Mouse (Mus musculus): ENCODE data around the gene Ctsa. TPM values are rescaled to one million over a fixed set of nuclear protein-coding genes. Genes with fewer than 3 reads are reported as not detected.

Ctsa gene
- 99.9 and 113 TPM in 2 replicates for polyA plus RNA-seq (2015; fragmentation: Nextera tagmentation; extraction: Ambion mirVana)

DNA sequence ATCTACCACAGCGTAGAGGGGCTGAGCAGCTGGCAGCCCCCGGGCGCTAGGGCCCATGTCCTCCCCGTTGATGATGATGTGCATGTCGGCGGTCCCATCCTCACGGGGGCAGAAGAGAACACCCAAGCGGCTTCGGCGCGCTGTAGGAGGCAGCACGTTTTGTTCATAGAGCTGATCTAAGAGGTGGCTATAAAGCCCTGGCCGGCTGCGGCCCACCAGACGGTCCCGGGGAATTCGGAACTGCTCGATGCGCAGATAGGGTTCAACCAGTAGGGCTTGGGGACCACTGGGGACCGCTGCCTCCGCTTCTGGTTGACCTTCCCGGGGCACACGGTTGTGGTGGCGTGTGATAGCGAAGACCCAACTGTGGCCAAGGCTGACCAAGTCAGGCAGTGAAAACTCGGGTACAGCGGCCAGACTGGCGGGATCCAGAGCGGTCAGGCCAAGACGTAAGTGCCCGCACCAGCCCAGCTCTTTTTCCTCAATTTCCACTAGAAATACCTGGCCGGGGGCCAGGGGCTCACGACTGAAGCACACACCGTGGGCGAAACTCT, at the start of gene Ctsa:
Ctsa (plus strand) TSS at position 126 of the 554 bp plus-strand sequence.
- Histone ChIP-seq H3K4me2 (peak within 1 kb of the TSS; percentile 93), H3K4me1 (peaks cover 26% of the 10 kb centered on the region), H3K4me3 (replicated peaks) (peak within 1 kb of the TSS; percentile 78), H3K9me3 (replicated peaks) (no peaks in the 10 kb centered on the region), H3K36me3 (peaks cover 16% of the 10 kb centered on the region), H3K9ac (replicated peaks) (peak within 1 kb of the TSS; percentile 78), H3K27ac (replicated peaks) (peak within 1 kb of the TSS; percentile 85), H3K27me3 (replicated peaks) (no peaks in the 10 kb centered on the region)
- ATAC-seq (ENCODE audit: low FRiP score), result peak; percentile 68
- WGBS, result under 1% methylated on average over 35 of the region's 35 CpGs

DNA sequence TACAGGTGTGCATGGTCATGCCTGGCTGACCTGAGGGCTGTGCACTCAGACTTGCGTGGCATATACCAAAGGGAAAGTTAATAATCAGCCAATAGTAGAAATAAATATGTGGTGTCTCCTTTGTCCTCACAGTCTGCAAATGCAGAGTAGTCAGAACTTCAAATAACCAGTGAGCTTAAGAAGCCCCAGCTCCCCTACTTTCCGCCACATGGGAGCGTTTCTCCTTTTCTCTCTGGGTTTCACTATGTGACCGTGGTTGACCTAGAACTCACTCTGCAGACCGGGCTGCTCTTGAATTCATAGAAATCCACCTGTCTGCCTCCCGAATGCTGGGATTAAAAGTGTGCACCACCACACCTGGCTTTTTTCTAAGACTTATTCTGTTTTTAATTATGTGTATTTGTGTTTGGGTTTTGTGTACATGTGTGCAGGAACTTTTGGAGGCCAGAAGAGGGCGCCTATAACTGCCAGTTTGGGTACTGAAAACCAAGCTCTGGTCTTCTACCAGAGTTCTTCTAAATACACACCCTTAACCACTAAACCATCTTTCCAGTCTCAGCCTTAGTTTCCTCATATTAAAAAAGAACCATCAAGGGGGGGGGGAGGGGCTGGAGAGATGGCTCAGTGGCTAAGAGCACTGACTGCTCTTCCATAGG, 48.6 kb upstream of the Ctsa start:
- 81% methylated on average over 7 of the region's 7 CpGs for WGBS
- Histone ChIP-seq H3K4me1 (peaks cover 35% of the 10 kb centered on the region), H3K9me3 (replicated peaks) (no peaks in the 10 kb centered on the region), H3K9ac (replicated peaks) (no peak overlapping the region), H3K27ac (replicated peaks) (no peak overlapping the region), H3K27me3 (replicated peaks) (0 out of 2 replicates have a peak, but pooled peaks cover 3% of the 10 kb centered on the region), H3K4me3 (replicated peaks) (no peak overlapping the region), H3K36me3 (peaks cover 3% of the 10 kb centered on the region; the same call in 1 of the 2 replicates), H3K4me2 (no peak overlapping the region)
- ATAC-seq (ENCODE audit: low FRiP score), result no peak

DNA sequence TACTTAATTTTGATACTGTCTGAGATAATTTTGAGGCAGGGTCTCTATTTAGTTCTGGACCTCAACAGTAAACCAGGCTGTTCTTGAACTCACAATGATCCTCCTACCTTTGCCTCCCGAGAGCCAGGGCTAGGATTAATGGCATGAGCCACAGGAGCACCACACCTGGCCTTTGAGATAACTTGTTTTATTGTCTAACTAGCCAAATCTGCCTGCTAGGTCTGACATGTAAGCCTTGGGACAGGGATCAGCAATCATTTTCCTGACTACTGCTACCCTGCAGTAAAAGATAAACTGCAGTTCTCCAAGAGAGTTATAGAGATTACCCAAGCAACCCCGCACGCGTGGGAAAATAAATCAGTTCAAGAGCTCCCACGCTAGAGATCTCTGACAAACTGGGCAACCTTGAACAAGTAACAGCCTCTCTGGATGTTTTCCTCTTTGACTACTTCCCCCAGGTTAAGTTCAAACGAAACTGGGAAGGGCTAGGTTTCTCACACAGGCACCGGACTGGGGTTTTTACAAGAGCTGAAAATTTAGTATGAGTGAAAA, 47.7 kb upstream of the Ctsa start:
- 0 out of 2 replicates have a peak, but pooled peaks cover 2% of the 10 kb centered on the region for H3K27me3 ChIP-seq (replicated peaks)
- H3K36me3 ChIP-seq, result peaks cover 6% of the 10 kb centered on the region; the same call in 1 of the 2 replicates
- peak overlapping the region; percentile 81 for H3K9ac ChIP-seq (replicated peaks)
- H3K4me3 ChIP-seq (replicated peaks), result peak overlapping the region; percentile 75
- H3K27ac ChIP-seq (replicated peaks), result peak overlapping the region; percentile 81
- 8% methylated on average over 7 of the region's 7 CpGs for WGBS
- peak overlapping the region; percentile 93 for H3K4me2 ChIP-seq
- peaks cover 35% of the 10 kb centered on the region for H3K4me1 ChIP-seq
- no peak for ATAC-seq (ENCODE audit: low FRiP score)
- H3K9me3 ChIP-seq (replicated peaks), result no peaks in the 10 kb centered on the region

DNA sequence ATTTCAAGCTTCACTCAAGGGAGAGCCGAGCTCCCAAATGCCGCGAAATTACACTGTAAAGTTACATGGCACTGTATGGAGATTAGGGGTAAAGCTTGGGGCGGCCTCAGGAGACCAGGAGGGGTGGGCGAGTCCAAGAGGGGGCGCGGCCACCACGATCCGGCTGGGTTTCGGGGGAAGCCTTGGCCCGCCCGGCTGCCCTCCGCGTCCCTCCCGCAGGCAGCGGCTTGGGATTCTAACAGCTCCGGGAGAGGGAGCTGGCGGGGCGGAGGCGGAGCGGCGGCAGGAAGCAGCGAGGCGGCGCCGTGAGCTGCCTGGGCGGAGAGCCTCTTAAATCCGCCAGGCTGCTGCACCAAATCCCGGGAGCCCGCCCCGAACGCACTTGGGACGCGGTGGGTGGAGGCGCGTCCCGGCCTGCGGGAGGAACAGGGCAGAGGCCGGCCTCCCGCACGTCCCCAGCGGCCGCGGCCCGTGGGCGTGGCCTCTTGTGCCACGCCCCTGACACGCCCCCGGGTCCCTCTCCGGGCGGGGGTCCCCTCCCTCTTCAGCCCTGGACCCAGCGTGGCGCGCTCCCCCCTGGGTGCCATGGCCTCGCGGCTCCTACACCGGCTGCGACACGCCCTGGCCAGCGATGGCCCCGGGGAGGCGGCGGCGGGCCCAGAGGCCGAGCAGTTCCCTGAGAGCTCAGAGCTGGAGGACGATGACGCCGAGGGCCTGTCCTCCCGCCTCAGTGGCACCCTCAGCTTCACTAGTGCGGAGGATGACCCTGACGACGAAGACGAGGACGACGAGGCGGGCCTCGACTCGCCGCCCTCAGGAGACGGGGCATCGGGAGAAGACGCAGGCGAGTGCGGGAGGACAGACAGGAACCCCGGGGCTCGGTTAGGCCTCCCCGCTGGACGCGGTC, 46.9 kb upstream of the Ctsa start, which contains the start of gene Snx21:
Snx21 (plus strand) TSS at position 343 of the 907 bp plus-strand sequence.
- H3K27ac ChIP-seq (replicated peaks), result peak within 1 kb of the TSS; percentile 81
- peak within 1 kb of the TSS; percentile 75 for H3K4me3 ChIP-seq (replicated peaks)
- WGBS, result under 1% methylated on average over 72 of the region's 89 CpGs
- no peaks in the 10 kb centered on the region for H3K9me3 ChIP-seq (replicated peaks)
- peak within 1 kb of the TSS; percentile 93 for H3K4me2 ChIP-seq
- peak within 1 kb of the TSS; percentile 81 for H3K9ac ChIP-seq (replicated peaks)
- H3K4me1 ChIP-seq, result peaks cover 35% of the 10 kb centered on the region
- peaks cover 6% of the 10 kb centered on the region; the same call in 1 of the 2 replicates for H3K36me3 ChIP-seq
- ATAC-seq (ENCODE audit: low FRiP score), result peak; percentile 92
- no peaks in the 10 kb centered on the region for H3K27me3 ChIP-seq (replicated peaks)

DNA sequence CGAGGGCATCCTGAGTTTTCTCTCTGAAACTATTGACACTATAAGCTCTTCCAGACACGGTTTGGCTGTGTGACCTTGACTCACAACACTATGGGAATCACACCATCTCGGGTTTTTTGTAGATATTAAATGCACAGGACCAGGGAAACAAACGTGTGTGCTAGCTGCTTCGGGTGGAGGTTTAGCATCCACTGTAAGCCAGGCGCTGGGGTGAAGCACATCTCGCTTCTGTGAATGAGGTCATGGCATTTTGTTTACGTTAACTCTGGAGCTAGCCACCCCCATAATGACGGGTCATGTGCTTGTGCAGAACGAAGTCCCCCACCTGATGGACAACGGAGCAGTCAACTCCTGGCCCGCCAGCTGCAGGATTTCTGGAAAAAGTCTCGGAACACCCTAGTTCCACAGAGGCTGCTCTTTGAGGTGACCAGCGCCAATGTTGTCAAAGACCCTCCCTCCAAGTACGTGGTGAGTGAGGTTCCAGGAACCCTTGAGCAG, 46.2 kb upstream of the Ctsa start:
- Histone ChIP-seq H3K4me1 (peaks cover 35% of the 10 kb centered on the region), H3K27me3 (replicated peaks) (no peaks in the 10 kb centered on the region), H3K4me3 (replicated peaks) (peak overlapping the region; percentile 75), H3K9me3 (replicated peaks) (no peaks in the 10 kb centered on the region), H3K9ac (replicated peaks) (peak overlapping the region; percentile 81), H3K4me2 (peak overlapping the region; percentile 93), H3K36me3 (peaks cover 12% of the 10 kb centered on the region), H3K27ac (replicated peaks) (peak overlapping the region; percentile 81)
- 11% methylated on average over 15 of the region's 15 CpGs for WGBS
- ATAC-seq (ENCODE audit: low FRiP score), result peak; percentile 30; the same call in 1 of the 2 replicates

DNA sequence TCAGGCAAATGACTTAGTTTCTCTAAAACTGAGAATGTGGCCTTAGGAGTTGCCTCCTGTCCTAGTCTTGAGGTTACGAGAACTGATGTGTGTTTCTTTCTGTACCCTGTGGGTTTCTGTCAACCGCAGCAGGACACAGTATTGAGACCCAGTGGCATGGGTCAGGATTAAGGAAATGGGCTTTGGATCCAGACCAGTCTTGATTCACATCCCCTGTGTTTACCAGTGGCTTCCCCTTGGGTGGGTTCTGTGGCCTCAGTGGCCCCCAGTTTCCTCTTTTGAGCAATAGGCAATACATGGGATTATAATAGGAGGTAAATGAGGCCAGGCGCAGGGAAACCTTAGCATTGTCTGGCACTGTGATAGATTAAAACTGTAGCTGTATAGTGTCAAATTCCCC, 45.6 kb upstream of the Ctsa start:
- ATAC-seq (ENCODE audit: low FRiP score), result no peak
- H3K4me1 ChIP-seq, result peaks cover 35% of the 10 kb centered on the region
- 86% methylated on average over 3 of the region's 3 CpGs for WGBS
- H3K27ac ChIP-seq (replicated peaks), result no peak overlapping the region; the same call in 1 of the 2 replicates
- no peaks in the 10 kb centered on the region for H3K9me3 ChIP-seq (replicated peaks)
- peaks cover 18% of the 10 kb centered on the region for H3K36me3 ChIP-seq
- no peak overlapping the region for H3K9ac ChIP-seq (replicated peaks)
- peak overlapping the region; percentile 75 for H3K4me3 ChIP-seq (replicated peaks)
- H3K4me2 ChIP-seq, result peak overlapping the region; percentile 93
- H3K27me3 ChIP-seq (replicated peaks), result no peaks in the 10 kb centered on the region

DNA sequence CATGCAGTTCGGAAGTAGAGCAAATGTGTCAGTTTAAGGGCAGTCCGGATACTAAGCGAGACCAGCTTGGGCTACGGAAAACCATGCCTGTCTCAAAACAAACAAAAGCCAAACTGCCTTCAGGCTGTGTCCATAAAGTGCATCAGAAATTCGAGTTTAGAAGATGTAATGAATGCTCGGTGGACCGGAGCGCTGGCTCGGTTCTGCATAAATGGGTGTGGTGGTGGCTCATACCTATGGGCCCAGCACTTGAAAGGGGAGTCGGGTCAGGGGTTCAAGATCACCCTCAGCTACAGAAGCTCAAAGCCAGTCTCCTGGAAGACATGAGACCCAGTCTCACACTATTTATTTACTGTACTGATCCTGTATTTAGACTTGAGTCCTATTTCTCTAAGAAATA, 44.9 kb upstream of the Ctsa start:
- no peak overlapping the region for H3K9ac ChIP-seq (replicated peaks)
- H3K4me1 ChIP-seq, result peaks cover 35% of the 10 kb centered on the region
- no peak overlapping the region for H3K4me3 ChIP-seq (replicated peaks)
- H3K27ac ChIP-seq (replicated peaks), result no peak overlapping the region
- no peak for ATAC-seq (ENCODE audit: low FRiP score)
- peaks cover 25% of the 10 kb centered on the region for H3K36me3 ChIP-seq
- no peaks in the 10 kb centered on the region for H3K9me3 ChIP-seq (replicated peaks)
- no peaks in the 10 kb centered on the region for H3K27me3 ChIP-seq (replicated peaks)
- H3K4me2 ChIP-seq, result peak overlapping the region; percentile 26
- WGBS, result 79% methylated on average over 10 of the region's 10 CpGs

DNA sequence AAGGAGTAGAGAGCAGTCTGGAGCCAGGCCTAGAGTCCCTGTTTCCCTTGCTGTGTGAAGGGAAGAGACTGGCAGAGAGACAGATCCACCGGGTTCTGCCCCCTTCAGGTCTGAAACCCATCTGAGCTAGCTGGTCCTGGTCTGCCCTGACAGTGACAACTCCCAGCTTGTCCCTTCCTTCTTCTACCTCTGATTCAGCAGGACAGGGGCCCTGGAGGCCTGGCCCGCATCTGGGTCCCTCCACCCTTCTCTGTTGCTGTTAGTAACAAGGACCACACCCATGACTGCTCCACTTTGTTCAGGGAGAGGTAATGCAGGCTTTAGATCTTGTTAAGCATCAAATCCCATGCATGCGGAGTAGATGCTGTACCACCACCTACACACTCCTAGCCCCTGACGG, 44.3 kb upstream of the Ctsa start:
- no peaks in the 10 kb centered on the region for H3K27me3 ChIP-seq (replicated peaks)
- H3K27ac ChIP-seq (replicated peaks), result no peak overlapping the region
- H3K4me1 ChIP-seq, result peaks cover 35% of the 10 kb centered on the region
- H3K9ac ChIP-seq (replicated peaks), result 0 out of 2 replicates have a peak overlapping the region, but pooled peaks have one; percentile 10
- no peaks in the 10 kb centered on the region for H3K9me3 ChIP-seq (replicated peaks)
- H3K4me3 ChIP-seq (replicated peaks), result no peak overlapping the region
- ATAC-seq (ENCODE audit: low FRiP score), result no peak
- H3K36me3 ChIP-seq, result peaks cover 31% of the 10 kb centered on the region
- WGBS, result 72% methylated on average over 4 of the region's 4 CpGs
- H3K4me2 ChIP-seq, result peak overlapping the region; percentile 5; the same call in 1 of the 2 replicates

DNA sequence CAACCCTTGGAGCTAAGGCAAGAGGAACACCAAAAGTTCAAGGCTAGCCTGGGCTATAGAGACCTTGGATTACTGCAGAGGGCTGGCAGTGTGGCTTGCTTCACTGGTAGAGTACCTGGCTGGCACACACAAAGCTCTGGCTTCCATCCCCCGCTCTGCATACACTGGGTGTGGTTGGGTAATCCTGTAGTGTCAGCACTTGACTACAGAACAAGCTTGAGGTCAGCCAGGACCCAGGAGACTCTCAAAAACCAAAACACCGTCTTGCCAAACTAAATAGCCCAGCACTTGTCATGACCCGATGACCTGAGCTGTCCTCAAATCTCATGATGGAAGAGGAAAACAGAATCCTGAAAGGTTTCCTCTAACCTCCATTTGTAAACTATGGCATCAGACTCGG, 42.2 kb upstream of the Ctsa start:
- H3K4me1 ChIP-seq, result peaks cover 24% of the 10 kb centered on the region
- H3K36me3 ChIP-seq, result peaks cover 37% of the 10 kb centered on the region
- no peak overlapping the region for H3K4me3 ChIP-seq (replicated peaks)
- H3K9me3 ChIP-seq (replicated peaks), result no peaks in the 10 kb centered on the region
- no peak overlapping the region for H3K27ac ChIP-seq (replicated peaks)
- 90% methylated on average over 4 of the region's 4 CpGs for WGBS
- H3K27me3 ChIP-seq (replicated peaks), result no peaks in the 10 kb centered on the region
- ATAC-seq (ENCODE audit: low FRiP score), result no peak
- H3K9ac ChIP-seq (replicated peaks), result no peak overlapping the region
- H3K4me2 ChIP-seq, result no peak overlapping the region

DNA sequence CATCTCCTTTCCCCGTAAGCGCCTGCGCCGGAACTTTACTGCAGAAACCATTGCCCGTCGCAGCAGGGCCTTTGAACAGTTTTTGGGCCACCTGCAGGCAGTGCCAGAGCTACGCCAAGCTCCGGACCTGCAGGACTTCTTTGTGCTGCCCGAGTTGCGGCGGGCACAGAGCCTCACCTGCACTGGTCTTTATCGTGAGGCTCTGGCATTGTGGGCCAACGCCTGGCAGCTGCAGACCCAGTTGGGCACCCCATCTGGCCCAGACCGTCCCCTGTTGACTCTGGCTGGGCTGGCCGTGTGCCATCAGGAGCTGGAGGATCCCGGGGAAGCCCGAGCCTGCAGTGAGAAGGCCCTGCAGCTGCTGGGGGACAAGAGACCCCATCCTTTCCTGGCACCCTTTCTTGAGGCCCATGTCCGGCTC, 40.8 kb upstream of the Ctsa start:
- ATAC-seq (ENCODE audit: low FRiP score), result no peak
- Histone ChIP-seq H3K36me3 (peaks cover 51% of the 10 kb centered on the region), H3K4me2 (no peak overlapping the region), H3K27ac (replicated peaks) (no peak overlapping the region), H3K4me1 (peaks cover 17% of the 10 kb centered on the region), H3K9ac (replicated peaks) (no peak overlapping the region), H3K27me3 (replicated peaks) (no peaks in the 10 kb centered on the region), H3K4me3 (replicated peaks) (no peak overlapping the region), H3K9me3 (replicated peaks) (no peaks in the 10 kb centered on the region)
- 87% methylated on average over 18 of the region's 18 CpGs for WGBS

All from neural tube, embryonic 15.5 days (tissue).